Mouse (Mus musculus): ENCODE measurements around the gene Tmem87b.
A peak's percentile ranks its signal among the peaks of the same experiment; 100 is the strongest.

The Tmem87b gene

DNA sequence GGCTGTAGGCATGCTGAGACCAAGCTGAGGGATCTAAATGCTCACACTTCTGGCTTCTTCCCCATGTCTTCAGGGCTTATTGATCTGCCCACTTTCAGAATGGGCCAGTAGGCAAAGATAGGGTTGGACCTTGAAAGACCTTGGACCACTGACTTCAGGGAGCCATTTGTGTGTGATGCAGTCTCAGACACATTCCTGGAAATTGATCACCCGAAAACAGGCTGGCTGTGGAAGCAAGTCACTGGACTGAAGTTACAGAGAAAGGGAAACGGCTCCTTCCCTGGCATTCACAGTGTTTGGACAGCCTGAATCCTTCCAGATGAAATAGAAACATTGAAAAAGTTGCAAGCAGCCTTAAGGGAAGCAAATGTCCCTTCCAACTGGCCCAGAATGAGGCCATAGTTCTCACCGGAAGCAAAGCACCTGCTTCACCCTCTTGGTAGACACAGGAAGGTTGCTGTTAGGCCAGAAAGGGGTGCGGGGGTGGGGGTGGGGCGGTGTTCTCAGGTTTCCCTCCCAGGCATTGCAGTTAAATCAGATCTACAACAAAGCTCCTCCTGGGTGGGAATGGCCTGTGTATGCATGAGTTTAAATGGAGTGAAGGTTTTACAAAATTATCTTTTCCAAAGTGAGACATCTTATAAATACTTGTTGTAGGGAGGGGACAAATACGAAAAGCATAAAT, 70.1 kb downstream of the Tmem87b start:
- no peak for DNase-seq (ENCODE audit: low read depth, low spot score)

DNA sequence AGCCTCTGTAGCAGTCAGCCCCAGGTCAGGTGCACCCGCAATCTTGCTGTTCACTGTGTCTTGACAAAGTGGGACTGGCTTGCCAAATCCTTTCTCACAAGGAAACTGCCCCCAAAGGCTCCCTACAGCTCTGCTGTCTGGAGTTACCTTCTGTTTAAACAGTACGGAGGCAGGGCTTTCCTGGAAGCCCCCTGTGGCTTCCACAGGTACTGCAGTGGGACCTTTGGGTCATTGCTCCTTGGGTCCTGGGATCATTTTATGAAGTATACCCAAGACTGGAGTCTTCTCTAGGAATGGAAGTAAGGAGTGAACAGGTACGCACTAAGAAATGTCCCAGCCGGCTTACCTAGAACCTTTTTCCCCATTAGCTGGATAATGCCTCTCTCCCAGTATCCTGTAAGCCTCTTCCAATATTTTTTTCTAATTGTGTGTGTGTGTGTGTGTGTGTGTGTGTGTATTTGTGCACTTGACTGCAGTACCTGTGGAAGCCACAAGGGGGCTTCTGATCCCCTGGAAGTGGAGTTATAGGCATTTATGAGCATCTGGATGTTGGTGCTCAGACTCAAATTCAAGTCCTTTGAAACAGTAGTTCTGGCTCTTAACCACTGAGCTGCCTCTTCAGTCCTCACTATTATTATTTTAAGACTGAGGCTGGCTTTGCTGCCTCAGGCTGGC, 72.9 kb downstream of the Tmem87b start:
- no peak for DNase-seq (ENCODE audit: low read depth, low spot score)

DNA sequence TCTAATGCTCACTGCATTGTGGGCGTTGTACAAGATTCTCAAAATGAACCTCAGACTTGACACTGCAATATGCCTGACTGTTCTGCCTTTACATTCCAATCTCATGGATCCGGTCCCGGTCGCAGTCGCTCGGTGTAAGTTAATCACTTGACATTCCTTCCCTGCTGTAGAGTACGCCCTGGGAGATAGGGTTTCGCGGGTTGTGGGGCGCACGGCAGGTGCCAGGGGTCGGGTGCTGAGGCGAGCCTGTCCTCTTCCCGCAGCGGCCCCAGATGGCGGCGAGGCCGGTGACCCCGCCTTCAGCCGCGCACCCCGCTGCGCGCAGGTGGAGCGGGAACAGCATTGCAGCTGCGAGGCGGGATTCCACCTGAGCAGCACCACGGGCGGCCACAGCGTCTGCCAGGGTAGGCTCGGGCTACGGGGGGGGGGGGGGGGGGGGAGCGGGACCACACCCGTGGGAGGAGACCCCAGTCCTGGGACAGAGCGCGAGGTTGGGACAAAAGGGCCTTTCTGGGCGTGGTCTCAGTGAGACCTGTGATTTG, 74.3 kb downstream of the Tmem87b start:
- peak; percentile 54 for DNase-seq (ENCODE audit: low read depth, low spot score)

DNA sequence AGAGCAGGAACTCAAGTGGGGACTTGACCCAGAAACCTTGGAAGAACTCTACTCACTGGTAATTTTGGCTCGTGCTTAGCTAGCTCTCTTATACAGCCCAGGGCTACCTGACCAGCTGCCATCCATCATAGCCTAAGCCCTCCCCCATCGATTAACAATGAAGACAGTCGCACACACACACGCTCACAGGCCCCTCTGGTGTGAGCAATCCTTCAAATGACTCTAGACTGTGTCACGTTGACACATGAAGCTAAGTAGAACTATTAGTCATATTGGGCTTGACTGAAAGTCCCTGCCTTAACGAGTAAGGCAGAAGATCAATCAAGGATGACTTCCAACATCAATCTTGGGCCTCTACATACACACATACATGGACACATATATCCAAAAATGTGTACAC, 84.9 kb downstream of the Tmem87b start:
- no peak for DNase-seq (ENCODE audit: low read depth, low spot score)

DNA sequence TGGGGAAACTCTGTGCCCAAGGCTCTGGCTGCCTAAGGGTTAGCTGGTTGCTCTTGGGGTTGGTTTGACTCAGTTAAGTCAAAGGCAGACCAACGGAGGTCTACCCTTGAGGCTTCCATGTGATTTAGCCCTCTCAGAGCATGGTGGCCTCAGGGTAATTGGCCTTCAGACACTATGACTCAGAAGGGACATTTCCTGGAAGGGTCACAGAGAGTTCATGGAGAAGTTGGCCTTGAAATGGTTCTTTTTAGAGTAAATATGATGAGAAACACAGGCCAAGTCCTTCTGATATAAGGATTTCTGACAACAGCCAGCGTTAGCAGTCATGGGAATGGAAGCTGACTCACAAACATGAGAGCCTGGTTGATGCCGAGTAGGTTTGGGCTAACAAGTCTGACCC, 85.7 kb downstream of the Tmem87b start:
- no peak for DNase-seq (ENCODE audit: low read depth, low spot score)

Data from mesoderm, embryonic 11.5 days (tissue).